Mouse (Mus musculus): ENCODE measurements at regions not wholly inside any gene's neighbourhood (a gene's known extent, or its start where the extent isn't known, plus 50 kb on each side); places are given as distances from the start of the nearest gene placed in this dataset.

DNA sequence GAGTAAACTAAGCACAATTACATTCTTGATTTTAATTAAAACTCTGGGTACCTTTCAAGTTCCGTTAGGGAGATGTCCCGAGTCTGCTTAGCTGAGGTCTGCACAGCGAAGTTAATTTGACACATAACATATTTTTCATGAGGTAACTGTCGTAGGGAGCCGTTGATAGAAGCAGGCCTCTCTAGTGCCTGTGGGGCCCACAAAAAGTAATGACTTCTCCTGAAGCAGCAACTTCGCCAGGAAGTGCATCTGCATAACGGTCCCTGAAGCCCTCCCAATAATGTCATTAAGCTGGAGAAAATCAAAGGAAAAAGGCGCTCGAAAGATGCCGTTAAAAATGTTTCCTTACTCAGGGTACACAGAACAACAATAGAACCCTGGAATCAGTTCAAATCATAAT is 410.7 kb upstream of the Tmpo start:
- no peak for TF ChIP-seq ZMIZ1 (IDR thresholded peaks at IDR 0.05; ENCODE audit: low read depth, low read length)
- no peak for TF ChIP-seq KAT2A (IDR thresholded peaks at IDR 0.05; ENCODE audit: insufficient replicate concordance, low read length)
- no peak for TF ChIP-seq MAZ (IDR thresholded peaks at IDR 0.05; ENCODE audit: low read depth, low read length)
- no peak for TF ChIP-seq E2F4 (IDR thresholded peaks at IDR 0.05; ENCODE audit: insufficient replicate concordance, low read depth, low read length)
- TF ChIP-seq GABPA (IDR thresholded peaks at IDR 0.05; ENCODE audit: insufficient replicate concordance, low read depth, low read length) = no peak
- TF ChIP-seq JUN (IDR thresholded peaks at IDR 0.05; ENCODE audit: insufficient read depth, low read depth, low read length) = no peak
- no peak for TF ChIP-seq USF2 (conservative IDR thresholded peaks at IDR 0.05; ENCODE audit: low read depth, low read length)
- no peak for TF ChIP-seq PAX5 (IDR thresholded peaks at IDR 0.05; ENCODE audit: low read length)
- TF ChIP-seq POLR2AphosphoS2 (IDR thresholded peaks at IDR 0.05; ENCODE audit: low read depth, low read length) = no peak
- no peak for TF ChIP-seq MEF2A (IDR thresholded peaks at IDR 0.05; ENCODE audit: borderline replicate concordance, low read depth, low read length)
- TF ChIP-seq HCFC1 (IDR thresholded peaks at IDR 0.05; ENCODE audit: low read depth, low read length) = no peak
- no peak for TF ChIP-seq SMC3 (IDR thresholded peaks at IDR 0.05; ENCODE audit: low read depth, low read length)
- no peak for TF ChIP-seq MYC (IDR thresholded peaks at IDR 0.05; ENCODE audit: low read depth, low read length)
- H3K4me3 ChIP-seq (replicated peaks in 1 of 3; ENCODE audit: low read depth in 2 of 3, low read length in 2 of 3, poor library complexity in 1 of 3) = no peak overlapping the region
- H3K27ac ChIP-seq (ENCODE audit: insufficient read depth, low read depth) = no peak overlapping the region
- no peaks in the 10 kb centered on the region for H3K4me1 ChIP-seq (ENCODE audit: control insufficient read depth in 1 of 2, insufficient read depth in 2 of 2)
- dilution Hi-C loops (cut with MboI; ENCODE audit: extremely low pct_ligation_motif_present, extremely low pct_unique_long_range_greater_than_20kb, low sequenced_read_pairs) (no loop called here), in situ Hi-C loops (cut with MboI; ENCODE audit: low pct_ligation_motif_present, low pct_unique_long_range_greater_than_20kb, low sequenced_read_pairs) (no loop called here)
- no peaks in the 10 kb centered on the region for H3K27me3 ChIP-seq (replicated peaks)
- H3K36me3 ChIP-seq (replicated peaks in 1 of 2; ENCODE audit: control insufficient read depth in 1 of 2, insufficient read depth in 1 of 2, low read length in 1 of 2) = no peaks in the 10 kb centered on the region
- no peak for DNase-seq (ENCODE audit: extremely low read depth)
- H3K4me2 ChIP-seq (ENCODE audit: insufficient read depth, low read depth, poor library complexity, severe bottlenecking) = no peak overlapping the region
- H3K79me2 ChIP-seq (replicated peaks; ENCODE audit: control insufficient read depth, extremely low read depth, insufficient read depth, poor library complexity, severe bottlenecking) = no peaks in the 10 kb centered on the region
- no peak overlapping the region for H3K9ac ChIP-seq (ENCODE audit: insufficient read depth, low read depth)
- H3K9me3 ChIP-seq (replicated peaks; ENCODE audit: low read length) = peaks cover 4% of the 10 kb centered on the region

DNA sequence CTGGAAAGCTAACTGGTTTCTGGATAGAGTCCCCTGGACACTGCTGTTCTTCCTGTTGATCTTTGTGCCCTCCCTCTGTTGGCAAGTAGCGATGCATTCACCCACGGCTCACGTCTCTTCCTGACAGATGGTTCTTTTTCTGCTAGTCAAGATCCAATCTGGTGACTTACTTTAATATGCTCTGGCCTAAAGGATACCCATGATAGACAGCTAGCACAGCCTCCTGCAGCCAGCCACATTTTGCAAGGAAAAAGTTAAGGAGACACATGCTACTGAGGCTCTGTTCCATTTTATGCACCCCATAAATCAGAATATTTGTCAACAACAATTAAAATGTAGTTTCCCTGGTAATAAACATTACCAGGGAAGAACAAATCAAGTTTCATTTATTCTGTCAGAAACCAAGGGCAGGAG is 410.3 kb upstream of the Tmpo start:
- DNase-seq (ENCODE audit: extremely low read depth) = no peak
- Histone ChIP-seq H3K79me2 (replicated peaks; ENCODE audit: control insufficient read depth, extremely low read depth, insufficient read depth, poor library complexity, severe bottlenecking) (no peaks in the 10 kb centered on the region), H3K4me3 (replicated peaks in 1 of 3; ENCODE audit: low read depth in 2 of 3, low read length in 2 of 3, poor library complexity in 1 of 3) (no peak overlapping the region), H3K4me1 (ENCODE audit: control insufficient read depth in 1 of 2, insufficient read depth in 2 of 2) (no peaks in the 10 kb centered on the region), H3K27ac (ENCODE audit: insufficient read depth, low read depth) (no peak overlapping the region), H3K9ac (ENCODE audit: insufficient read depth, low read depth) (no peak overlapping the region), H3K27me3 (replicated peaks) (no peaks in the 10 kb centered on the region), H3K36me3 (replicated peaks in 1 of 2; ENCODE audit: control insufficient read depth in 1 of 2, insufficient read depth in 1 of 2, low read length in 1 of 2) (no peaks in the 10 kb centered on the region), H3K9me3 (replicated peaks; ENCODE audit: low read length) (peaks cover 4% of the 10 kb centered on the region), H3K4me2 (ENCODE audit: insufficient read depth, low read depth, poor library complexity, severe bottlenecking) (no peak overlapping the region)
- in situ Hi-C loops (cut with MboI; ENCODE audit: low pct_ligation_motif_present, low pct_unique_long_range_greater_than_20kb, low sequenced_read_pairs) (no loop called here), dilution Hi-C loops (cut with MboI; ENCODE audit: extremely low pct_ligation_motif_present, extremely low pct_unique_long_range_greater_than_20kb, low sequenced_read_pairs) (no loop called here)
- no peak for TF ChIP-seq RAD21 (IDR thresholded peaks at IDR 0.05; ENCODE audit: low read depth, low read length)
- no peak for TF ChIP-seq MXI1 (IDR thresholded peaks at IDR 0.05; ENCODE audit: low read depth, low read length)
- no peak for TF ChIP-seq ZKSCAN1 (IDR thresholded peaks at IDR 0.05; ENCODE audit: borderline replicate concordance, low read depth, low read length)
- no peak for TF ChIP-seq USF1 (IDR thresholded peaks at IDR 0.05; ENCODE audit: low read depth, low read length)
- no peak for TF ChIP-seq NELFE (IDR thresholded peaks at IDR 0.05; ENCODE audit: low read depth, low read length)
- TF ChIP-seq CHD1 (IDR thresholded peaks at IDR 0.05; ENCODE audit: low read depth, low read length) = no peak
- TF ChIP-seq BHLHE40 (IDR thresholded peaks at IDR 0.05; ENCODE audit: low read depth, low read length) = no peak
